Mouse (Mus musculus) cerebellum, adult (tissue): ENCODE data around the gene Klrb1.

ENCODE experiments used
- ATAC-seq: cut with Nextera tagmentation; 2 replicates; pipeline ENCODE4 v1.9.2; 2017; ENCODE audit warnings: mild to moderate bottlenecking, moderate library complexity, mixed read lengths; ENCODE audit not compliant: insufficient number of reproducible peaks, low FRiP score, low TSS enrichment

Gene Klrb1

DNA sequence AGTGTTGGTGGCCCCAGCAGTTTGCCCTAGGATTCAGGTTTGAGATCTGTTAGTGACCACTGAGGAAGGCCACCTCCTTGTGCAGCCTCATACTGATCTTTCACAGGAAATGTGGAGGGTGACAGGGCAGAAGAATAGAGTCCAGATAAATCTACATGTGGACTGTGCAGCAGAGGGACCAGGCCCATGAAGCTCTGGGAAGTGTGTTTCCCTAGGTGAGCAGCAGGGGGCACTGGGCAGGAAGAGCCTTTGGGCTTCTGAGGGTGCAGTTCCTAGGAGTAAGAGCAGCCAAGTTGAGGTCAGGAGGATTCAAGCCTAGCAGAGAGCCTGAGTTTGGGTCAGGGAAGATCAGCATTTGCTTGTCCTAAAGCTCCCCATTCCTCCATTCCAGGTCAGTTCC is 13.2 kb upstream of the Klrb1 start:
- no peak for ATAC-seq

DNA sequence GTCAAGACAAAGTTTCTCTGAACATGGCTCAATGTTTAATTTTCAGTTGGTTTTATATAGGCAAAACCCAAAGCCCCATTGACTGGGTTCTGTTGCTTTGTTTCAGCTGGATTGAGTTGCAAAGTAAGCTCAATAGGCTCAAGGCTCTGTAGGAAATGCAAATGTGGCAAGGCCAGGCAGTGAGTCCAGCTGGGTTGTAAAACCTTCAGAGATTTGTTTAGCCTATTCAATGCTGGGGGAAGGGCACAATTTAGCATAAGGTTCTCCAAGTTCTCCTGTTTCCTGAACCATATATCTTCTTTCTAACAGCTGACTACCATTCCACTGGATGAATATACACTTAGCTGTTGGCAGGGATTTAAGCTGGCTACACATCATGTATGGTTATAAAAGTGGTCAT is 12.0 kb upstream of the Klrb1 start:
- ATAC-seq, result no peak

DNA sequence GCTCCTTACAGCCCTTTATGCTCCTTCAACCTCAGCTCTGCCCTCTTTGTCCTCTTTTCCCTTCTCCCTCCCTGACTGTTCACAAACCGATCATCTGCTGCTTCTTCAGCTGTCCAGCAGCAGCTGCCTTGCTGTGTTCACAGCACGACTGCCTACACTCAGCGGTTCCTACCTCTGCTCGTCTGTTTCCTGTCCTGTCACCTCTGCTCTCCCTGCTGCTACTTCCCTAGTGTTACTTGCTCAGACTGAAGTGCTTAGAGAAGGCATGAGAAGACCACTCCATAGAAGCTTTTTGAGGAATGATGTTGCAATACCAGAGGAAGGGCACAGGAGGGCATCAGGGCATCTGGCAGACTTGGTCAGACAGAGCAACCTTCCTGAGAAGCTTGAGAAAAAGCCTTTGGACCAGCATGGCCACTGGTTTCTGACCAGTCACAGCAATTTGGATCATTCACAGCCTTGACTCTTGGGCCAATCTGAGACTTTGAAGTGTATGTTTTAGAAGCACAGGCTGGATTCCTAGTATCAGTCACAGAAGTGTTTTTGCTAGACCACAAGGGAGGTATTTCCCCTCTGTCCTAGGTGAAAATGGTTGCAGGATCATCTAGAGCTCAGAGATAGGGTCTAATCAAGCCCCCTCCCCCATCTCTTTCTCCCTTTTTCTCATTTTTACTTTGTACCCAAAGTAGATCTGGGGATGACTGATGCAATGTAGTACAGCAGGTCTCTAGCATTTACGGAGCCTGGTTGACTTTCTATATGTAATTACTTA is 11.2 kb upstream of the Klrb1 start:
- ATAC-seq, result no peak

DNA sequence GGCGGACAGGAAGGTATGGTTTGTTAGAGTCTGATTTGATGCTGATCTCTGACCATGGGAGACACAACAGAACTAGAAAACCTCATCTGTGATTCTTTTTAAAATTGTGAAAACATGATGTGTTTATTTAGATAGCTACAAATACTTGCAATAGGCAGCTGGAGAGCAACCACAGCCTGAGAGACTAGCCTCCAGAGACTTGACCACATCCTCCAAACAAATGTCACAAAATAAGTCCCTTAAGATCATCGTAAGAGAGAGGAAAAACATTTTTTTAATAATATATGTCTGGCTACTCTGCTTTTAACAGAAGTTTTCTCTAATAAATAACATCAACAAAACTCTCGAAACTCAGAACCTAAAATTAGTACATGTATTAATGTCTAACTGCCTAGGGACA is 9.2 kb upstream of the Klrb1 start:
- ATAC-seq, result no peak

DNA sequence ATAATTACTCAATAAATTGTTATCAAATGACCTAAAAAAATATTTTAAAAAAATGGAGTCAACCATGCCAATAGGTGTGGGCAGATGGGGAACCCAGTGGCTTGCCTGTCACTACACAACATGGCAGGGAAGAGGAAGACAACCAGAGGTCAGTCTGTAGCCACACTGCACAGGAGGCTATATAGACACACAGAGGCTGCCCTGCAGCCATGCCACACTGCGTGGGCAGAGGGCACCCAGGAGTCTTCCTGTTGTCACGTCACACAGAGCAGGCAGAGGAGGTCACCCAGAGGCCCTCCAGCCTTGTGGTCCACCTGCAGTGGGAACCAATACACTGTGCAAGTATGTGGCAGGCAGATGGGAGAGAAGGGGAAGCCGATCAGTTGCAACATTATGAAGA is 21.2 kb downstream of the Klrb1 start:
- no peak for ATAC-seq

DNA sequence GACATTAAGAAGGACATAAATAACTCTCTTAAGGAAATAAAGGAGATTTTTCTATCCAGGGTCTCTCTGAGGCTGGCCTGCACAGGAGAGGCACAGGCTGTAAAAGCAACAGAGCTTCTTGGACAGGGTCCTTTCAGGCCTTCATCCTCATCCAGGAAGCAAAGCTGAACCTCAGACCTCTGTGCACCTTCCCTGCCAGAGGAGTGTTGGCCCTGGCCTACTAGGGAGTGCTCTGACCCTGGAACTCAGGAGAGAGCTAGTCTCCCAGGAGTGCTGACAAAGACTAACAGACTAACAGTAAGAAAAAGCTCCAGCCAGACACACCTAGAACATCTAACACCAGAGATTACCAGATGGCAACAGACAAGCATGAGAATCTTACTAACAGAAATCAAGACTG is 43.3 kb downstream of the Klrb1 start:
- no peak for ATAC-seq

DNA sequence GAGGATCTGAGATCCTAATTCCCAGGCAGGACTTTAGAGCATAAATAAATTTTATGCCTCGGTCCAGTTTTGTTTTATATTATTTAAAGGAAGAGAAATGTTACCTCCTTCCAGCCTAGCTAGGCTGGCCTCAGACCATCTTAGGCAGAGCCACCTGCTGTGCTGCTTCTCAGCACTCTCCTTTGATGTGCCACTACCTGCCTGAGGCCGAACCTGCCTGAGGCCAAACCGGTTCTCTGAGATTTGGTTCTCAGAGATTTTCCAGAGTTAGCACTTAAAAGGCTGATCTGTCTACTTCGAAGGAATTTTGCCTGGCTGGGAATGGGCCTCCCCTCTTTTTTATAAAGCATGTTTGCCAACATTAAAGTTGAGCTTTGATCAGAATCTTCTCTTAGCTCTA is 52.9 kb downstream of the Klrb1 start:
- ATAC-seq, result no peak

DNA sequence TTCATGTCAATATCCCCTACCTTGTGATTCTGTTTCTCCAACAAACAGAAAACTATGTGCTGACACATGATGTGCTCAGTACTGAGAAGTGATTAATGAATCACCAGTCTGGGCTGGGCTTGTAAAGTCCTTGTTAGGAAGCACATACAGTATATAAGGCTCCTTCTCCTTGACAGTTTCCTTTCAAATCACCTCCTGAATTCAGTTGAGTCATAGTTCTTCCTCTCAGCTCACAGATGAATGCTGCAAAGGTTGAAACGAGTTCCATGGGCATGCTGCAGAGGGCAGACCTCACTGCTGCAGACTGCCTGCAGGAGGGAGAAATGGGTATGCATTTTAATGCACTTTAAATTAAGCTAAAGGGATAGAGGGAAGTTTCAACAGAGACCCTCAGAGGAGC is 60.7 kb downstream of the Klrb1 start, which contains the start of gene Clec2h:
Gene Clec2h (plus strand): TSS at position 180 of the 400 bp plus-strand sequence.
- ATAC-seq, result no peak

DNA sequence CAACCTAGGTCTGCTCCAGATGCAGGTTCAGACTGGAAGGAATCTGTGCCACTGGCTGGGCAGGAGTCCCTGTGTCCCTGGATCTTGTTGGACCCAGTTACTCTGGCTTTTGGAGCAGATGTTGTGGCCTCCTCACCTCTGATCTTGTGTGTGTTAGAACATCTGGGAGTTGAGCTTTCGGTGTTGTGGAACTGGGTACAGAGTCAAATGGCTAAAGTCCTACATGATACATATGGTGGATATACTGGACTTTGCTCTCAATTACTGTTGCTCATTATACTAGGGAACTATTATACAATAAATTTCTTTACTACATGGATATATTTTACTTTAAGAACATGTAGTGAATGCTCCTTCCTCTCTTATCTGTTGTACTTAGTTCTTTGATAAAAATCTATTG is 61.6 kb downstream of the Klrb1 start:
- no peak for ATAC-seq
